Mouse (Mus musculus) gastrocnemius, postnatal 14 days (tissue): Measurements from ENCODE around the gene 2700097O09Rik. TPM values are rescaled to one million over a fixed set of nuclear protein-coding genes. Genes with fewer than 3 reads are reported as not detected.

Experiments used
- DNase-seq: peaks from one replicate; pipeline ENCODE4 v3.0.0; 2021; ENCODE audit warnings: mixed read lengths
- intact Hi-C: fragments of 180-260 bp; cut with DNase I; formaldehyde crosslinking; loops from one replicate; pipeline ENCODE4 v1.15.1; 2025; ENCODE audit warnings: low total_unique reads
- total RNA-seq, 2 experiments: library from RNA; stranded (reverse); gene quantifications; 2 replicates each; pipeline ENCODE4 v1.2.3; 2021

2700097O09Rik gene
- total RNA-seq, 2 experiments from 2014 or later, result 5.1 to 5.6 TPM

GRCm38 (mm10) chr12:54998411-54998810 lies 81.5 kb downstream of the 2700097O09Rik start:
- no peak for DNase-seq
- intact Hi-C loops, result no loop called here

GRCm38 (mm10) chr12:54996979-54997474 lies 82.9 kb downstream of the 2700097O09Rik start:
- intact Hi-C loops, result no loop called here
- DNase-seq, result no peak

GRCm38 (mm10) chr12:54995965-54996364 lies 83.9 kb downstream of the 2700097O09Rik start:
- no peak for DNase-seq

More at GRCm38 (mm10) chr12:54995965-54996364, 83.9 kb downstream of the 2700097O09Rik start:
- intact Hi-C loops, result no loop called here

Other genes starting within 250 kb of the 2700097O09Rik start
- gene Cfl2, start 217.2 kb downstream of the 2700097O09Rik start, total RNA-seq, result 100 to 1,000 TPM; 625 to 714 TPM
- not detected for gene Gm20403, start 93.6 kb downstream of the 2700097O09Rik start, total RNA-seq
- gene Baz1a, start 65.8 kb downstream of the 2700097O09Rik start, total RNA-seq, result 1 to 10 TPM; 3.6 to 4.8 TPM
- gene Srp54a, start 152 bp upstream of the 2700097O09Rik start, total RNA-seq, result 10 to 100 TPM; 68.0 to 76.5 TPM
- 1 to 10 TPM; 3.3 to 7.4 TPM for gene Fam177a, start 44.4 kb upstream of the 2700097O09Rik start, total RNA-seq
- gene Srp54b, start 75.0 kb upstream of the 2700097O09Rik start, total RNA-seq, result 10 to 100 TPM; 32.5 to 33.3 TPM
- 1 to 10 TPM; 3.4 to 6.0 TPM for gene 1700047I17Rik2, start 119.5 kb upstream of the 2700097O09Rik start, total RNA-seq
- gene Srp54c, start 150.1 kb upstream of the 2700097O09Rik start, total RNA-seq, result 10 to 100 TPM; 25.1 to 25.5 TPM
- 1 to 10 TPM; 7.3 to 7.4 TPM for gene 1110008L16Rik, start 219.5 kb upstream of the 2700097O09Rik start, total RNA-seq
- gene Ppp2r3c, start 222.9 kb upstream of the 2700097O09Rik start, total RNA-seq, result 10 to 100 TPM; 10.2 to 11.1 TPM